Mouse (Mus musculus): ENCODE results near the gene Phf11b.
"Not testable (repeated sequence)": the region's sequence is repeated elsewhere in the genome, so short reads cannot be mapped to it uniquely, and the experiment has no call there.

Phf11b gene

GRCm38 (mm10) chr14:59341189-59341588 is at the start of gene Phf11b:
Gene Phf11b, minus strand, starts transcription at chr14:59341351.
- not testable (repeated sequence) for DNase-seq

GRCm38 (mm10) chr14:59390181-59390580 is 49.0 kb upstream of the Phf11b start:
- DNase-seq, result peak; percentile 53 to 59

- no peak for DNase-seq
These were observed 48.4 kb upstream of the Phf11b start for GRCm38 (mm10) chr14:59389532-59389931.

GRCm38 (mm10) chr14:59370348-59371068 is 29.4 kb upstream of the Phf11b start:
- DNase-seq, result no peak

- DNase-seq, result no peak
These were observed 25.4 kb upstream of the Phf11b start for GRCm38 (mm10) chr14:59366386-59367105.

GRCm38 (mm10) chr14:59365244-59365644 is 24.1 kb upstream of the Phf11b start, which contains the start of gene Phf11d:
Gene Phf11d, minus strand, starts transcription at chr14:59365470.
- DNase-seq, result peak; percentile 18 to 48

GRCm38 (mm10) chr14:59339541-59339940 is 1.6 kb downstream of the Phf11b start:
- DNase-seq, result no peak

GRCm38 (mm10) chr14:59336056-59336455 is 5.1 kb downstream of the Phf11b start:
- DNase-seq, result not testable (repeated sequence)

DNA sequence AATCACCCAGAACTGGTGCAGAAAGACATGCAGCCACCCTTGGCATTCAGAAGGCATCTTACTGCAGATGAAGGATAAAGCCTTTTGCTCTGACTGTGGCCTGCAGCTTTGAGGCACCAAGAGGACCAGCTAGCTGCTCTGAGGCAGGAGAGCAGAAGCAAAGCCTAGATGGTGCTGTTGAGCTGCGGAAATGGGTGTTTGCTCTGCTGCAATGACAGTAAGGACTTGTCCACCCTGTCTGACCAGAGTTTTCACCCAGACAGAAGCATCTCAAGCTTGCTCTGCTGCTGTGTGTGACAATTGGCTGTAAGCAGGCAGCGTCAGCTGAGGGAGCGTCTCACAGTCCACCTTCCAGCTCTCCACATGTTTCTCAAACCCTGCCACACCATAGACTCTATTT is 10.7 kb downstream of the Phf11b start:
- peak; percentile 46 to 47 for DNase-seq

GRCm38 (mm10) chr14:59319970-59320369 is 21.2 kb downstream of the Phf11b start:
- DNase-seq, result not testable (repeated sequence)

DNA sequence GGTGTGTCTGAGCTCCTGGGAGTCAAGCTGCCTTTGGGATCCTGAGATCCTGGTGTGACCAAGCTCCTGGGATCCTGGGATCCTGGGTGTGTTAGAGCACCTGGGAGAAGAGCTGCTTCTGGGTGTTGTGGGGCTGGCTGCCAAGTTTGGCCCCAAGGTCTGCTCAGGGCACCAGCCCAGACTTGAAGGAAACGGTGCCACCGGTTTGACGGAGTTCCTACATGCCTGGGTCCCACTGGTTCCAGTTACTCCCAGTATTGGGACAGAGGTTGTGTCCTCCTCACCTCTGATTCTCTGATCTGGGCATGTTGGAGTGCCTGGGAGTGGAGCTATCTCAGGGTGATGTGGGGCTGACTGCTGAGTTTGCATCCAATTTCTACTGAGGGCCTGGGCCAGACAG is 22.1 kb downstream of the Phf11b start:
- DNase-seq, result not testable (repeated sequence)

- not testable (repeated sequence) for DNase-seq
These were observed 43.8 kb downstream of the Phf11b start, which contains the start of gene Phf11a for GRCm38 (mm10) chr14:59297391-59297790. Gene Phf11a, minus strand, starts transcription at chr14:59297522.

DNA sequence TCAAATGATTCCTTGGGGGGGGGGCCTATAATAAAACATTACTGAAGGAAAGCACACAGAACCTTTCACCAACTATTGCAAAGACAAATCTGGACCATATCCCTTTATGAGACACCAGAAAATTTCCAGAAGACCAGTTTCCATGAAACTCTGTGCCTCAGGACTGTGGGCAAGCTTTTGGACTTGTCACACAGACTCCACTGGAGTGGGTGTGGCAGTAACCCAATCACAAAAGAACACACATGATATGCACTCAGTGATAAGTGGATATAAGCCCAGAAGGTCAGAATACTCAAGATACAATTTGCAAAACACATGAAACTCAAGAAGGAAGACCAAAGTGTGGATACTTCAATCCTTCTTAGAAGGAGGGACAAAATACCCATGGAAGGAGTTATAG is 49.4 kb downstream of the Phf11b start:
- not testable (repeated sequence) for DNase-seq

DNA sequence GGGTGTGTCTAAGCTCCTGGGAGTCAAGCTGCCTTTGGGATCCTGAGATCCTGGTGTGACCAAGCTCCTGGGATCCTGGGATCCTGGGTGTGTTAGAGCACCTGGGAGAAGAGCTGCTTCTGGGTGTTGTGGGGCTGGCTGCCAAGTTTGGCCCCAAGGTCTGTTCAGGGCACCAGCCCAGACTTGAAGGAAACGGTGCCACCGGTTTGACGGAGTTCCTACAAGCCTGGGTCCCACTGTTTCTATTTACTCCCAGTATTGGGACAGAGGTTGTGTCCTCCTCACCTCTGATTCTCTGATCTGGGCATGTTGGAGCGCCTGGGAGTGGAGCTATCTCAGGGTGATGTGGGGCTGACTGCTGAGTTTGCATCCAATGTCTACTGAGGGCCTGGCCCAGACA is 66.2 kb downstream of the Phf11b start:
- not testable (repeated sequence) for DNase-seq
